Mouse (Mus musculus) E14TG2a.4 (cell line): Measurements from ENCODE around the gene Pik3r2.

Source experiments
- CTCF ChIP-seq: conservative IDR thresholded peaks from 2 replicates; pipeline ENCODE4 v1.5.1; 2014; ENCODE audit warnings: low read length
- NANOG ChIP-seq: IDR thresholded peaks from 2 replicates; pipeline ENCODE4 v1.6.1; 2014; ENCODE audit warnings: borderline replicate concordance, low read length, mixed read lengths

DNA sequence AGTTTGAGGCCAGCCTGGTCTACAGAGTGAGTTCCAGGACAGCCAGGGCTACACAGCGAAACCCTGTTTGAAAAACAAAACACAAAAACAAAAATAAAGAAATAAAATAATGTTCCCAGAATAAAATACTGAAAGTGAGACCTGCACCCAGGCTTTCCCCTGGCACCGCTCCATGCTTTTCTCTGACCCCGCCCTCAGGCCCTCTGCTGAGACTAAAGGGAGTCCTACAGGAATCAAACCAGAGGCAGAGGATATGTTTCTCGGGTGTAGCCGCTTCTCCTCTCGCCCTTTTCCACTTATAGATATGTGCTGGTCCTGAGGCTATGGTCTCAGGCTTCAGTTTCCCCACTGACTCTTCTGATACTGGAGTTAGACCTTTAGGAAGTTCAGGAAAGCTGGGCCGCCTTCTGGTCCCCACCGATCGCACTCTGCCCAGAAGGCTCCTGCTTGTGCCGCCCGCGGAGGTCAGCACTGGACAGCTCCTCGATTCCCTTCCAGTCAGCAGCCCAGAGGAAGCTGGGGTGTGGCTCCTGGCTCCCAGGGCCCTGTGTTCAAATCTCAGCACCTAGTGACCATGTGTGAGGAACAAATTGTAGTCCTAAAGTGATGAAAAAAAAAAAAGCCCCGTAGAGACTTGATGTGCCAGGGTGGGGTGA, 50.6 kb downstream of the Pik3r2 start:
- TF ChIP-seq CTCF (no peak), NANOG (no peak)
